Mouse (Mus musculus) neutrophil, adult 5-6 weeks (primary cell): ENCODE measurements around the gene Gm11549. TPM values are rescaled to one million over a fixed set of nuclear protein-coding genes. Genes with fewer than 3 reads are reported as not detected.

Experiments used
- ATAC-seq: fragments of 151-379, 151-347 bp; 2 replicates; pipeline ENCODE4 v1.8.0; 2017; ENCODE audit warnings: mild to moderate bottlenecking, moderate TSS enrichment; ENCODE audit not compliant: insufficient number of reproducible peaks, poor library complexity, low FRiP score, severe bottlenecking; ENCODE audit errors: extremely low read depth
- total RNA-seq: library from RNA; stranded (forward); fragments of 200-1000 nt; gene quantifications from 2 replicates; pipeline ENCODE4 v1.2.3, GENCODE M21; 2017

Gene Gm11549
- total RNA-seq, 1 experiment from 2014 or later = not detected

GRCm38 (mm10) chr3:36524466-36524865, 2.9 kb upstream of the Gm11549 start:
- no peak for ATAC-seq

GRCm38 (mm10) chr3:36522137-36522536, 524 bp upstream of the Gm11549 start:
- ATAC-seq = no peak

- ATAC-seq = no peak
These were observed 5.4 kb downstream of the Gm11549 start for GRCm38 (mm10) chr3:36516196-36516595.

- no peak for ATAC-seq
These were observed 10.1 kb downstream of the Gm11549 start for GRCm38 (mm10) chr3:36511491-36511890.

GRCm38 (mm10) chr3:36505809-36506735, 15.5 kb downstream of the Gm11549 start:
- no peak for ATAC-seq

- no peak for ATAC-seq
These were observed 16.3 kb downstream of the Gm11549 start for GRCm38 (mm10) chr3:36505306-36505705.

GRCm38 (mm10) chr3:36501546-36501945, 20.1 kb downstream of the Gm11549 start:
- ATAC-seq = no peak

GRCm38 (mm10) chr3:36500976-36501375, 20.6 kb downstream of the Gm11549 start:
- no peak for ATAC-seq

- ATAC-seq = no peak
These were observed 22.2 kb downstream of the Gm11549 start for GRCm38 (mm10) chr3:36499418-36499817.

GRCm38 (mm10) chr3:36498224-36498623, 23.4 kb downstream of the Gm11549 start:
- no peak for ATAC-seq

GRCm38 (mm10) chr3:36496746-36497145, 24.9 kb downstream of the Gm11549 start:
- peak; percentile 27; the same call in 1 of the 2 replicates for ATAC-seq

GRCm38 (mm10) chr3:36496273-36496672, 25.3 kb downstream of the Gm11549 start:
- ATAC-seq = no peak

GRCm38 (mm10) chr3:36495436-36495835, 26.2 kb downstream of the Gm11549 start:
- peak; percentile 79; the same call in 1 of the 2 replicates for ATAC-seq

- ATAC-seq = no peak
These were observed 27.0 kb downstream of the Gm11549 start for GRCm38 (mm10) chr3:36494613-36495012.

- no peak for ATAC-seq
These were observed 27.9 kb downstream of the Gm11549 start for GRCm38 (mm10) chr3:36493641-36494283.

GRCm38 (mm10) chr3:36492716-36493391, 28.8 kb downstream of the Gm11549 start:
- no peak for ATAC-seq

- no peak for ATAC-seq
These were observed 30.1 kb downstream of the Gm11549 start for GRCm38 (mm10) chr3:36491535-36491934.

GRCm38 (mm10) chr3:36489590-36489910, 32.1 kb downstream of the Gm11549 start:
- ATAC-seq = no peak

- no peak for ATAC-seq
These were observed 32.6 kb downstream of the Gm11549 start for GRCm38 (mm10) chr3:36488899-36489589.
